Mouse (Mus musculus) heart, embryonic 12.5 days (tissue): Measurements from ENCODE around the gene Tas2r130. TPM values are rescaled to one million over a fixed set of nuclear protein-coding genes. Genes with fewer than 3 reads are reported as not detected.
"Not testable (repeated sequence)": the region's sequence is repeated elsewhere in the genome, so short reads cannot be mapped to it uniquely, and the experiment has no call there.

ENCODE experiments used
- ATAC-seq: fragments of 200-750 bp; cut with Nextera tagmentation; 2 replicates; pipeline ENCODE4 v1.8.0; 2017; ENCODE audit warnings: moderate TSS enrichment, moderate library complexity; ENCODE audit not compliant: insufficient number of reproducible peaks, low FRiP score
- H3K27ac ChIP-seq: fragments of 300-500 bp; sonication (generic); 2 replicates; pipeline ENCODE4 v1.5.1; 2016; ENCODE audit warnings: mild to moderate bottlenecking, moderate library complexity; ENCODE audit not compliant: poor library complexity, severe bottlenecking
- H3K27me3 ChIP-seq: fragments of 300-500 bp; sonication (generic); replicated peaks from 2 replicates; pipeline ENCODE4 v1.6.1; 2016; ENCODE audit warnings: mild to moderate bottlenecking, moderate library complexity
- H3K36me3 ChIP-seq: fragments of 300-500 bp; sonication (generic); 2 replicates; pipeline ENCODE4 v1.6.1; 2016; ENCODE audit warnings: mild to moderate bottlenecking, moderate library complexity
- H3K4me1 ChIP-seq: fragments of 300-500 bp; sonication (generic); replicated peaks from 2 replicates; pipeline ENCODE4 v1.6.1; 2016; ENCODE audit warnings: mild to moderate bottlenecking
- H3K4me2 ChIP-seq: fragments of 300-500 bp; sonication (generic); 2 replicates; pipeline ENCODE4 v1.6.1; 2016; ENCODE audit warnings: mild to moderate bottlenecking, moderate library complexity
- H3K4me3 ChIP-seq: fragments of 300-500 bp; sonication (generic); 2 replicates; pipeline ENCODE4 v1.5.1; 2016; ENCODE audit warnings: mild to moderate bottlenecking
- H3K9ac ChIP-seq: fragments of 300-500 bp; sonication (generic); 2 replicates; pipeline ENCODE4 v1.6.1; 2016; ENCODE audit warnings: mild to moderate bottlenecking, moderate library complexity
- H3K9me3 ChIP-seq: fragments of 300-500 bp; sonication (generic); replicated peaks from 2 replicates; pipeline ENCODE4 v1.6.1; 2016; ENCODE audit warnings: mild to moderate bottlenecking, moderate library complexity
- WGBS: fragments of 180-500 bp; shearing (Covaris S2); methylation state at CpG from one replicate; pipeline ENCODE4 v1.1.7; 2016; 5-methylcytosine and 5-hydroxymethylcytosine counted together
- polyA plus RNA-seq: library from polyadenylated mRNA; unstranded; fragments of >200 nt; fragmentation: Nextera tagmentation; extraction: Ambion mirVana; gene quantifications from 2 replicates; pipeline ENCODE4 v1.2.1, GENCODE M21; 2016

Tas2r130 gene
- polyA plus RNA-seq: not detected in 2 replicates

- Histone ChIP-seq H3K4me2 (no peak within 1 kb of the TSS), H3K36me3 (no peaks in the 10 kb centered on the region), H3K27me3 (no peaks in the 10 kb centered on the region), H3K27ac (no peak within 1 kb of the TSS), H3K9ac (no peak within 1 kb of the TSS), H3K9me3 (peaks cover 5% of the 10 kb centered on the region), H3K4me3 (no peak within 1 kb of the TSS), H3K4me1 (no peaks in the 10 kb centered on the region)
- 68% methylated on average over 3 of the region's 3 CpGs for WGBS
- no peak for ATAC-seq
Measured at GRCm38 (mm10) chr6:131630812-131631211, at the start of gene Tas2r130. Tas2r130 (minus strand) TSS chr6:131630912.

DNA sequence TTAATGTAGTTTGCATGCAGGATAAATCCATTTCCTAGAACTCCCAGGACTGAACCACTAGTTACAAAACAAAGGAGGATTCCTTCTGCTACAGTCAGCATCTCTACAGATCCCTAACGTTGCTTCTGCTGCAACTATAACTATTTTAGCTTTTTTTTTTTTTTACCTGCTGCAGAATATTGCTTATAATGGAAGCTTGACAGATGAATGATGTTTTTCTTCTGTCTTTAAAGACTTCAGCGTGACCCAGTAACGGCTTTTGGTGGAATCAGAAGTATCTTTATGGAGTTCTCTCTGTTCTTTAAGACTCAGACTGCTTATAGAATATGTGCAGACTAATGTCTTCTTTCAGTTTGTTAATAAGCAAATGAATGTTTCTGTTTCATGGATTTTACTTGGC is 48.1 kb upstream of the Tas2r130 start, which contains the start of gene Tas2r106:
Gene Tas2r106 (minus strand): TSS at position 101 of the 400 bp plus-strand sequence.
- Histone ChIP-seq H3K4me1 (no peaks in the 10 kb centered on the region), H3K27me3 (no peaks in the 10 kb centered on the region), H3K4me3 (no peak within 1 kb of the TSS), H3K4me2 (no peak within 1 kb of the TSS), H3K9me3 (peaks cover 8% of the 10 kb centered on the region), H3K36me3 (no peaks in the 10 kb centered on the region), H3K9ac (no peak within 1 kb of the TSS), H3K27ac (no peak within 1 kb of the TSS)
- WGBS: 61% methylated on average over 3 of the region's 3 CpGs
- no peak for ATAC-seq

DNA sequence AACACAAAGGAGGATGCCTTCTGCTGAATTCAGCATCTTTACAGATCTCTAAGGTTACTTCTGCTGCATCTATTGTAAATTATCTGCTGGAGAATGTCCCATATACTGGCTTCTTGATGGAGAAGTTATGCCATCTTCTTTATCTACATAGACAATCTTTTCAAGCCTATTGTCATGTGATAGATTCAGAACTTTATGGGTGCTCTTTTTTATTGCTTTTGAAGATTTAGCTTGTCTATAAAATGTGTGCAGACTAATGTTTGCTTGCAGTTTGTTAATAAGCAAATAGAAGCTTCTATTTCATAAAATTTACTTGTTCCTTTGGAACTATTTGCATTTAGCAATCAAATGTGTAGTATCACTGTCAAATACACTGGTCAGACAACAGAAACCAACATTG is 29.3 kb upstream of the Tas2r130 start, which contains the start of gene Tas2r107:
Gene Tas2r107 (minus strand): TSS at position 101 of the 400 bp plus-strand sequence.
- Histone ChIP-seq H3K4me1 (no peaks in the 10 kb centered on the region), H3K9ac (no peak within 1 kb of the TSS), H3K27me3 (no peaks in the 10 kb centered on the region), H3K9me3 (peaks cover 10% of the 10 kb centered on the region), H3K36me3 (no peaks in the 10 kb centered on the region), H3K27ac (no peak within 1 kb of the TSS), H3K4me2 (no peak within 1 kb of the TSS), H3K4me3 (no peak within 1 kb of the TSS)
- no peak for ATAC-seq

- 72% methylated on average over 1 of the region's 1 CpGs for WGBS
- H3K4me1 ChIP-seq: not testable (repeated sequence)
Measured at GRCm38 (mm10) chr6:131609956-131610355, 20.8 kb downstream of the Tas2r130 start.

GRCm38 (mm10) chr6:131604821-131605220 is 25.9 kb downstream of the Tas2r130 start:
- 76% methylated on average over 4 of the region's 4 CpGs for WGBS
- H3K4me1 ChIP-seq: no peaks in the 10 kb centered on the region
- no peak for ATAC-seq

More at GRCm38 (mm10) chr6:131609956-131610355, 20.8 kb downstream of the Tas2r130 start:
- H3K9me3 ChIP-seq: peaks cover 23% of the 10 kb centered on the region
- not testable (repeated sequence) for H3K36me3 ChIP-seq, ATAC-seq, H3K4me3 ChIP-seq, H3K27ac ChIP-seq, H3K4me2 ChIP-seq, H3K27me3 ChIP-seq, H3K9ac ChIP-seq

More at GRCm38 (mm10) chr6:131604821-131605220, 25.9 kb downstream of the Tas2r130 start:
- Histone ChIP-seq H3K27me3 (no peaks in the 10 kb centered on the region), H3K36me3 (no peaks in the 10 kb centered on the region), H3K27ac (no peak overlapping the region), H3K4me3 (no peak overlapping the region), H3K9ac (no peak overlapping the region), H3K9me3 (peaks cover 17% of the 10 kb centered on the region), H3K4me2 (no peak overlapping the region)

Other genes with a start within 250 kb of the Tas2r130 start
- 47.9 and 52.6 TPM in 2 replicates for gene Ybx3, start 242.4 kb downstream of the Tas2r130 start, polyA plus RNA-seq
- gene 5430401F13Rik, start 144.5 kb downstream of the Tas2r130 start, polyA plus RNA-seq: not detected in 2 replicates
- gene Gm6619, start 144.5 kb downstream of the Tas2r130 start, polyA plus RNA-seq: not detected in 2 replicates
- not detected in 2 replicates for gene Tas2r107, start 29.2 kb upstream of the Tas2r130 start, polyA plus RNA-seq
- gene Tas2r106, start 48.0 kb upstream of the Tas2r130 start, polyA plus RNA-seq: not detected in 2 replicates
- not detected in 2 replicates for gene Tas2r104, start 54.8 kb upstream of the Tas2r130 start, polyA plus RNA-seq
- not detected in 2 replicates for gene Tas2r105, start 56.6 kb upstream of the Tas2r130 start, polyA plus RNA-seq
- gene Tas2r114, start 59.2 kb upstream of the Tas2r130 start, polyA plus RNA-seq: not detected in 2 replicates